Mouse (Mus musculus): ENCODE results near the gene Zfp618. TPM values are rescaled to one million over a fixed set of nuclear protein-coding genes. Genes with fewer than 3 reads are reported as not detected.

The Zfp618 gene
- polyA plus RNA-seq, 1 experiment from 2014 or later: 44.9 TPM

GRCm38 (mm10) chr4:63056641-63057415 is 91.5 kb downstream of the Zfp618 start:
- ATAC-seq: peak; percentile 68
- Histone ChIP-seq H3K9ac (replicated peaks) (no peak overlapping the region), H3K4me1 (replicated peaks) (peaks cover 58% of the 10 kb centered on the region), H3K9me3 (no peaks in the 10 kb centered on the region), H3K27me3 (no peaks in the 10 kb centered on the region), H3K36me3 (peaks cover 4% of the 10 kb centered on the region), H3K4me3 (replicated peaks) (no peak overlapping the region), H3K27ac (peak overlapping the region; percentile 83), H3K4me2 (replicated peaks) (no peak overlapping the region)
- WGBS: 22% methylated on average over 7 of the region's 7 CpGs

- no peak overlapping the region for H3K4me3 ChIP-seq (replicated peaks)
- no peak overlapping the region for H3K4me2 ChIP-seq (replicated peaks)
- no peak overlapping the region for H3K9ac ChIP-seq (replicated peaks)
- peaks cover 9% of the 10 kb centered on the region for H3K36me3 ChIP-seq
- peak overlapping the region; percentile 78 for H3K27ac ChIP-seq
- no peak for ATAC-seq
- H3K4me1 ChIP-seq (replicated peaks): peaks cover 52% of the 10 kb centered on the region
- H3K9me3 ChIP-seq: no peaks in the 10 kb centered on the region
- WGBS: 52% methylated on average over 5 of the region's 5 CpGs
- no peaks in the 10 kb centered on the region for H3K27me3 ChIP-seq
Observed at GRCm38 (mm10) chr4:63057581-63057980, 92.2 kb downstream of the Zfp618 start.

- Histone ChIP-seq H3K4me1 (replicated peaks) (peaks cover 50% of the 10 kb centered on the region), H3K27ac (peak overlapping the region; percentile 78), H3K9me3 (no peaks in the 10 kb centered on the region), H3K9ac (replicated peaks) (no peak overlapping the region), H3K36me3 (peaks cover 18% of the 10 kb centered on the region), H3K27me3 (no peaks in the 10 kb centered on the region), H3K4me2 (replicated peaks) (no peak overlapping the region), H3K4me3 (replicated peaks) (no peak overlapping the region)
- 91% methylated on average over 4 of the region's 4 CpGs for WGBS
- no peak for ATAC-seq
Observed at GRCm38 (mm10) chr4:63058686-63059085, 93.3 kb downstream of the Zfp618 start.

- Histone ChIP-seq H3K9me3 (no peaks in the 10 kb centered on the region), H3K36me3 (peaks cover 20% of the 10 kb centered on the region), H3K27me3 (no peaks in the 10 kb centered on the region), H3K9ac (replicated peaks) (no peak overlapping the region), H3K4me2 (replicated peaks) (no peak overlapping the region), H3K27ac (peak overlapping the region; percentile 60; the same call in 1 of the 2 replicates), H3K4me1 (replicated peaks) (peaks cover 45% of the 10 kb centered on the region), H3K4me3 (replicated peaks) (no peak overlapping the region)
- 78% methylated on average over 6 of the region's 6 CpGs for WGBS
- ATAC-seq: no peak
Observed at GRCm38 (mm10) chr4:63060358-63060757, 95.0 kb downstream of the Zfp618 start.

- H3K4me1 ChIP-seq (replicated peaks): peaks cover 38% of the 10 kb centered on the region
- 97% methylated on average over 6 of the region's 6 CpGs for WGBS
- H3K9ac ChIP-seq (replicated peaks): no peak overlapping the region
- no peaks in the 10 kb centered on the region for H3K9me3 ChIP-seq
- H3K36me3 ChIP-seq: peaks cover 20% of the 10 kb centered on the region
- no peak overlapping the region for H3K4me2 ChIP-seq (replicated peaks)
- no peak overlapping the region for H3K4me3 ChIP-seq (replicated peaks)
- ATAC-seq: no peak
- no peaks in the 10 kb centered on the region for H3K27me3 ChIP-seq
- H3K27ac ChIP-seq: peak overlapping the region; percentile 60; the same call in 1 of the 2 replicates
Observed at GRCm38 (mm10) chr4:63061411-63061810, 96.0 kb downstream of the Zfp618 start.

- Histone ChIP-seq H3K9me3 (no peaks in the 10 kb centered on the region), H3K9ac (replicated peaks) (no peak overlapping the region), H3K4me1 (replicated peaks) (peaks cover 26% of the 10 kb centered on the region), H3K4me2 (replicated peaks) (no peak overlapping the region), H3K27me3 (no peaks in the 10 kb centered on the region), H3K27ac (no peak overlapping the region), H3K36me3 (peaks cover 20% of the 10 kb centered on the region), H3K4me3 (replicated peaks) (no peak overlapping the region)
- ATAC-seq: no peak
- WGBS: 95% methylated on average over 4 of the region's 4 CpGs
Observed at GRCm38 (mm10) chr4:63063360-63063759, 98.0 kb downstream of the Zfp618 start.

- Histone ChIP-seq H3K36me3 (peaks cover 20% of the 10 kb centered on the region), H3K4me3 (replicated peaks) (no peak overlapping the region), H3K9me3 (no peaks in the 10 kb centered on the region), H3K27ac (no peak overlapping the region), H3K4me1 (replicated peaks) (peaks cover 23% of the 10 kb centered on the region), H3K9ac (replicated peaks) (no peak overlapping the region), H3K27me3 (no peaks in the 10 kb centered on the region), H3K4me2 (replicated peaks) (no peak overlapping the region)
- no peak for ATAC-seq
- WGBS: 93% methylated on average over 9 of the region's 9 CpGs
Observed at GRCm38 (mm10) chr4:63064911-63065310, 99.5 kb downstream of the Zfp618 start.

- H3K9me3 ChIP-seq: no peaks in the 10 kb centered on the region
- no peak overlapping the region for H3K27ac ChIP-seq
- ATAC-seq: no peak
- no peak overlapping the region for H3K4me3 ChIP-seq (replicated peaks)
- H3K36me3 ChIP-seq: peaks cover 16% of the 10 kb centered on the region
- H3K4me1 ChIP-seq (replicated peaks): peaks cover 11% of the 10 kb centered on the region
- WGBS: 94% methylated on average over 4 of the region's 4 CpGs
- no peak overlapping the region for H3K9ac ChIP-seq (replicated peaks)
- no peak overlapping the region for H3K4me2 ChIP-seq (replicated peaks)
- H3K27me3 ChIP-seq: no peaks in the 10 kb centered on the region
Observed at GRCm38 (mm10) chr4:63066796-63067195, 101.4 kb downstream of the Zfp618 start.

GRCm38 (mm10) chr4:63067822-63068221 is 102.4 kb downstream of the Zfp618 start:
- ATAC-seq: no peak
- 83% methylated on average over 6 of the region's 6 CpGs for WGBS

GRCm38 (mm10) chr4:63068499-63069175 is 103.3 kb downstream of the Zfp618 start:
- 0 out of 2 replicates have a peak, but pooled peaks have one; percentile 48 for ATAC-seq
- H3K4me2 ChIP-seq (replicated peaks): no peak overlapping the region
- 94% methylated on average over 12 of the region's 12 CpGs for WGBS

More at GRCm38 (mm10) chr4:63067822-63068221, 102.4 kb downstream of the Zfp618 start:
- Histone ChIP-seq H3K4me3 (replicated peaks) (no peak overlapping the region), H3K9ac (replicated peaks) (no peak overlapping the region), H3K4me1 (replicated peaks) (peaks cover 9% of the 10 kb centered on the region), H3K4me2 (replicated peaks) (no peak overlapping the region), H3K27ac (no peak overlapping the region), H3K27me3 (no peaks in the 10 kb centered on the region), H3K36me3 (peaks cover 9% of the 10 kb centered on the region; the same call in 1 of the 2 replicates), H3K9me3 (no peaks in the 10 kb centered on the region)

GRCm38 (mm10) chr4:63071413-63072260 is 106.3 kb downstream of the Zfp618 start:
- Histone ChIP-seq H3K27ac (no peak overlapping the region), H3K36me3 (no peaks in the 10 kb centered on the region), H3K9ac (replicated peaks) (no peak overlapping the region), H3K9me3 (no peaks in the 10 kb centered on the region), H3K4me3 (replicated peaks) (no peak overlapping the region), H3K4me2 (replicated peaks) (no peak overlapping the region), H3K27me3 (no peaks in the 10 kb centered on the region), H3K4me1 (replicated peaks) (peaks cover 9% of the 10 kb centered on the region)
- ATAC-seq: no peak
- 87% methylated on average over 15 of the region's 15 CpGs for WGBS

More at GRCm38 (mm10) chr4:63068499-63069175, 103.3 kb downstream of the Zfp618 start:
- Histone ChIP-seq H3K27me3 (no peaks in the 10 kb centered on the region), H3K4me3 (replicated peaks) (no peak overlapping the region), H3K27ac (peak overlapping the region; percentile 30; the same call in 1 of the 2 replicates), H3K9me3 (no peaks in the 10 kb centered on the region), H3K4me1 (replicated peaks) (peaks cover 9% of the 10 kb centered on the region), H3K9ac (replicated peaks) (no peak overlapping the region), H3K36me3 (0 out of 2 replicates have a peak, but pooled peaks cover 3% of the 10 kb centered on the region)
